Mouse (Mus musculus): ENCODE measurements around the gene Crtc3.

DNA sequence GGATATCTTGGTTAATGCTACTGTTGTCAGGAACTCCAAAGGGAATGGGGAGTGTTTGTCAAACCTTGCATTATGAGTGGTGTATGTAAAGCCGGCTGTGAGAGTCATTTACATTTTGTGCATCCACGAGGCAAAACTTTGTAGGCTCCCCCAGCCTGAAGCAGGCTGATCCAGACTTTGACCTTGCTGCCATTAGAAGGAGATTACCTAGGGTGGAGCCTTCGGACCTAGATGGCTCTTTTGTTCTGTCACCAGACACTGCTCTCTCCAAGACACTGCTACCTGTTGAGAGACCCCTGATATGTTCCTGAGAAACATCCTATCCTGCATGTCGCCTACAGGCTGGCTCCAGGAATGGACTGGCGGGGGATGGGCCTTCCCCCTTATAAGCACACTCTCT lies 149.1 kb downstream of the Crtc3 start:
- TF ChIP-seq HCFC1 (IDR thresholded peaks at IDR 0.05; ENCODE audit: borderline replicate concordance, insufficient read depth, low read length) = no peak
- TF ChIP-seq MAFK (IDR thresholded peaks at IDR 0.05; ENCODE audit: insufficient read depth, low read depth, low read length) = no peak

Measured in ES-E14 (cell line).